Mouse (Mus musculus) spleen, adult 2 months (tissue): ENCODE data around the gene E130308A19Rik.

Source experiments
- CTCF ChIP-seq: fragments of 200-500 bp; IDR thresholded peaks from 2 replicates; pipeline ENCODE4 v1.5.1; 2011; ENCODE audit warnings: mild to moderate bottlenecking, inconsistent platforms; ENCODE audit not compliant: insufficient read depth, insufficient read length, insufficient replicate concordance; ENCODE audit errors: extremely low read depth
- POLR2A ChIP-seq: fragments of 200-500 bp; IDR thresholded peaks from 2 replicates; pipeline ENCODE4 v1.6.1; 2011; ENCODE audit warnings: low read depth, low read length, inconsistent platforms

- TF ChIP-seq POLR2A (no peak), CTCF (no peak)
Measured at GRCm38 (mm10) chr4:59587215-59587871, 38.7 kb upstream of the E130308A19Rik start.
